18 mouse cellular contexts compared by ENCODE assay signal in the genomic region with DNA sequence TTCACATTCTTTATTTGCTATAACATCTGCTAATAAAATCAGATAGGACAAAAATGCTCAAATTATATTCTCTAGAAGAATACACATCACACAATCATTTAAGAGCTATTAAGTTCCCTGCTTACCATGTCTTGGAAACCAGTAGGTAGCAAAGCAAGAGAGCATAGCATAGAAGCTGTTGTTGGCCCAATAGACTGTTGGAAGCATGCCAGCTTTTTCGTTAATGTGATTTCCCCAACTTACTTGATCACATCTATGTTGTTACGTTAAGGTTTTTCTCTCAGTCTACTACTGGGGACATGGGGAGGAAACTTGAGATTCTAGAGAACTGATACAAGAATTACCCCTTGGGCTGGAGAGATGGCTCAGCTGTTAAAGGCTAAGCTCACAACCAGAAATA.
"Had no signal": no experiment of that assay in that cellular context is flagged by ENCODE, and none has a peak within 500 bp of the region (broad histone marks: within the 10 kb centered on the region; RNA-seq: fewer than 3 reads in every experiment).

No protein-coding gene starts in this region.

- H3K4me1 ChIP-seq: liver, embryonic 15.5 days; megakaryocyte, embryonic 14.5 days had no signal

- ATAC-seq: liver, postnatal 0 days; midbrain, embryonic 13.5 days; midbrain, embryonic 15.5 days had no signal

- H3K36me3 ChIP-seq: liver, embryonic 15.5 days; midbrain, embryonic 13.5 days; midbrain, embryonic 15.5 days; neural tube, embryonic 12.5 days had no signal

- DNase-seq: liver, postnatal 0 days; lung, adult 2 months; lung, postnatal 14 days; lung, postnatal 36 days; right cerebral cortex, adult 18-20 months; right cerebral cortex, postnatal 25 days; right cerebral cortex, postnatal 4 days; spleen, adult 18-20 months; thymus, adult 18-20 months; thymus, postnatal 14 days; thymus, postnatal 36 days had no signal

- H3K4me2 ChIP-seq: liver, embryonic 15.5 days; midbrain, embryonic 11.5 days; midbrain, embryonic 13.5 days; midbrain, embryonic 15.5 days; neural tube, embryonic 12.5 days had no signal

- H3K27ac ChIP-seq: liver, embryonic 15.5 days; macrophage; midbrain, embryonic 13.5 days; midbrain, embryonic 15.5 days; neural tube, embryonic 12.5 days had no signal

- H3K9me3 ChIP-seq: liver, embryonic 15.5 days; megakaryocyte, embryonic 14.5 days; midbrain, embryonic 13.5 days; midbrain, embryonic 15.5 days; neural tube, embryonic 12.5 days had no signal

- H3K9ac ChIP-seq: liver, embryonic 15.5 days; liver, postnatal 0 days; midbrain, embryonic 13.5 days; midbrain, embryonic 15.5 days; neural tube, embryonic 12.5 days had no signal

- H3K4me3 ChIP-seq: liver, embryonic 15.5 days; megakaryocyte, embryonic 14.5 days; midbrain, embryonic 13.5 days; midbrain, embryonic 15.5 days; neural tube, embryonic 12.5 days had no signal

- H3K27me3 ChIP-seq: liver, embryonic 15.5 days; megakaryocyte, embryonic 14.5 days; midbrain, embryonic 15.5 days; neural tube, embryonic 12.5 days had no signal
